Mouse (Mus musculus) liver, adult 2 months (tissue): ENCODE data around the gene Tedc2.

ENCODE experiments used
- CTCF ChIP-seq: fragments of 200-500 bp; IDR thresholded peaks from 2 replicates; pipeline ENCODE4 v1.5.1; 2011; ENCODE audit warnings: low read depth, low read length, control low read depth
- POLR2A ChIP-seq: fragments of 200-500 bp; IDR thresholded peaks from 2 replicates; pipeline ENCODE4 v1.6.1; 2011; ENCODE audit warnings: low read length, control low read depth; ENCODE audit not compliant: insufficient read depth; ENCODE audit errors: extremely low read depth

- TF ChIP-seq CTCF (no peak), POLR2A (no peak)
Measured at GRCm38 (mm10) chr17:24167891-24168505, 52.7 kb downstream of the Tedc2 start.
